Mouse (Mus musculus) limb, embryonic 14.5 days (tissue): ENCODE results near the gene Celf2. TPM values are rescaled to one million over a fixed set of nuclear protein-coding genes. Genes with fewer than 3 reads are reported as not detected.

Experiments
- ATAC-seq: fragments of 200-750 bp; cut with Nextera tagmentation; 2 replicates; pipeline ENCODE4 v1.8.0; 2017; ENCODE audit warnings: low read depth, moderate number of reproducible peaks, moderate TSS enrichment; ENCODE audit not compliant: low FRiP score
- DNase-seq: peaks from one replicate; pipeline ENCODE4 v3.0.0-alpha.2; 2015; ENCODE audit warnings: low spot score
- H3K27ac ChIP-seq: fragments of 300-500 bp; sonication (generic); replicated peaks from 2 replicates; pipeline ENCODE4 v1.5.1; 2014; ENCODE audit warnings: low read depth, mild to moderate bottlenecking, low read length, moderate library complexity, mixed read lengths
- H3K27me3 ChIP-seq: fragments of 300-500 bp; sonication (generic); 2 replicates; pipeline ENCODE4 v1.6.1; 2014; ENCODE audit warnings: low read length, mixed read lengths; ENCODE audit not compliant: control insufficient read depth, insufficient read depth
- H3K36me3 ChIP-seq: fragments of 300-500 bp; sonication (generic); 2 replicates; pipeline ENCODE4 v1.6.1; 2014; ENCODE audit warnings: mild to moderate bottlenecking, low read length, moderate library complexity, mixed read lengths; ENCODE audit not compliant: control insufficient read depth, insufficient read depth
- H3K4me1 ChIP-seq: fragments of 300-500 bp; sonication (generic); 2 replicates; pipeline ENCODE4 v1.6.1; 2014; ENCODE audit warnings: antibody characterized with exemption, low read length, mixed read lengths; ENCODE audit not compliant: control insufficient read depth, insufficient read depth
- H3K4me2 ChIP-seq: fragments of 300-500 bp; sonication (generic); replicated peaks from 2 replicates; pipeline ENCODE4 v1.6.1; 2014; ENCODE audit warnings: low read depth, mild to moderate bottlenecking, low read length, moderate library complexity; ENCODE audit not compliant: severe bottlenecking
- H3K4me3 ChIP-seq: fragments of 300-500 bp; sonication (generic); replicated peaks from 2 replicates; pipeline ENCODE4 v1.5.1; 2014; ENCODE audit warnings: low read length
- H3K9ac ChIP-seq: fragments of 300-500 bp; sonication (generic); 2 replicates; pipeline ENCODE4 v1.6.1; 2014; ENCODE audit warnings: mild to moderate bottlenecking, low read depth, low read length, moderate library complexity; ENCODE audit not compliant: severe bottlenecking
- H3K9me3 ChIP-seq: fragments of 300-500 bp; sonication (generic); 2 replicates; pipeline ENCODE4 v1.6.1; 2016; ENCODE audit warnings: low read length; ENCODE audit not compliant: control insufficient read depth
- POLR2A ChIP-seq: fragments of 200-500 bp; IDR thresholded peaks from 2 replicates; pipeline ENCODE4 v1.8.0; 2012; ENCODE audit warnings: inconsistent platforms, mild to moderate bottlenecking, moderate library complexity, borderline replicate concordance; ENCODE audit not compliant: insufficient read depth, insufficient read length; ENCODE audit errors: extremely low read depth
- WGBS: fragments of 180-500 bp; shearing (Covaris S2); extraction: QIAGEN DNeasy Blood & Tissue Kit; methylation state at CpG from one replicate; pipeline ENCODE4 v1.1.7; 2014; 5-methylcytosine and 5-hydroxymethylcytosine counted together
- polyA plus RNA-seq, 2 experiments: library from polyadenylated mRNA; depleted of rRNA in 1 of 2; stranded (reverse) in 1 of 2; unstranded in 1 of 2; fragments of >200 nt; fragmentation: Nextera tagmentation in 1 of 2; extraction: Ambion mirVana in 1 of 2; gene quantifications; 2 replicates each; pipeline versions ENCODE4 v1.2.1 to v1.2.3; 2012 to 2014

Gene Celf2
- polyA plus RNA-seq, 2 experiments = 55.3 to 75.1 TPM

- Histone ChIP-seq H3K9ac (no peak overlapping the region), H3K4me2 (no peak overlapping the region), H3K27me3 (no peaks in the 10 kb centered on the region), H3K4me3 (no peak overlapping the region), H3K36me3 (no peaks in the 10 kb centered on the region), H3K9me3 (no peaks in the 10 kb centered on the region), H3K4me1 (no peaks in the 10 kb centered on the region), H3K27ac (no peak overlapping the region)
- 76% methylated on average over 4 of the region's 4 CpGs for WGBS
- DNase-seq = no peak
- no peak for ATAC-seq
- no peak for TF ChIP-seq POLR2A
Measured at GRCm38 (mm10) chr2:6695353-6695951, 813.9 kb downstream of the Celf2 start.

- H3K9ac ChIP-seq = no peak overlapping the region
- DNase-seq (no peak), ATAC-seq (no peak)
- no peaks in the 10 kb centered on the region for H3K9me3 ChIP-seq
- H3K27me3 ChIP-seq = no peaks in the 10 kb centered on the region
- no peaks in the 10 kb centered on the region for H3K36me3 ChIP-seq
- TF ChIP-seq POLR2A = no peak
- no peak overlapping the region for H3K4me2 ChIP-seq
- no peak overlapping the region for H3K4me3 ChIP-seq
- no peaks in the 10 kb centered on the region for H3K4me1 ChIP-seq
- 90% methylated on average over 2 of the region's 2 CpGs for WGBS
- H3K27ac ChIP-seq = no peak overlapping the region
Measured at GRCm38 (mm10) chr2:6689689-6690088, 819.7 kb downstream of the Celf2 start.

- H3K27ac ChIP-seq = no peak overlapping the region
- no peak for ATAC-seq
- DNase-seq = no peak
- no peaks in the 10 kb centered on the region for H3K27me3 ChIP-seq
- H3K36me3 ChIP-seq = no peaks in the 10 kb centered on the region
- H3K9me3 ChIP-seq = no peaks in the 10 kb centered on the region
- H3K4me1 ChIP-seq = no peaks in the 10 kb centered on the region
- no peak overlapping the region for H3K4me3 ChIP-seq
- H3K4me2 ChIP-seq = no peak overlapping the region
- 100% methylated on average over 1 of the region's 1 CpGs for WGBS
- H3K9ac ChIP-seq = no peak overlapping the region
- no peak for TF ChIP-seq POLR2A
Measured at GRCm38 (mm10) chr2:6678231-6678630, 831.1 kb downstream of the Celf2 start.

GRCm38 (mm10) chr2:6677457-6677856 is 831.9 kb downstream of the Celf2 start:
- ATAC-seq (no peak), DNase-seq (no peak)
- Histone ChIP-seq H3K9ac (no peak overlapping the region), H3K9me3 (no peaks in the 10 kb centered on the region), H3K36me3 (no peaks in the 10 kb centered on the region), H3K27me3 (no peaks in the 10 kb centered on the region), H3K4me2 (no peak overlapping the region), H3K27ac (no peak overlapping the region), H3K4me3 (no peak overlapping the region), H3K4me1 (no peaks in the 10 kb centered on the region)
- TF ChIP-seq POLR2A = no peak

- ATAC-seq (no peak), DNase-seq (no peak)
- no peak for TF ChIP-seq POLR2A
- no peak overlapping the region for H3K27ac ChIP-seq
- H3K9ac ChIP-seq = no peak overlapping the region
- WGBS = 90% methylated on average over 3 of the region's 3 CpGs
- no peak overlapping the region for H3K4me2 ChIP-seq
- H3K4me1 ChIP-seq = no peaks in the 10 kb centered on the region
- no peaks in the 10 kb centered on the region for H3K36me3 ChIP-seq
- no peaks in the 10 kb centered on the region for H3K27me3 ChIP-seq
- H3K9me3 ChIP-seq = no peaks in the 10 kb centered on the region
- no peak overlapping the region for H3K4me3 ChIP-seq
Measured at GRCm38 (mm10) chr2:6674401-6674800, 835.0 kb downstream of the Celf2 start.

- 77% methylated on average over 3 of the region's 3 CpGs for WGBS
- Histone ChIP-seq H3K27ac (no peak overlapping the region), H3K9ac (no peak overlapping the region), H3K9me3 (no peaks in the 10 kb centered on the region), H3K27me3 (no peaks in the 10 kb centered on the region), H3K36me3 (no peaks in the 10 kb centered on the region), H3K4me2 (no peak overlapping the region), H3K4me1 (no peaks in the 10 kb centered on the region), H3K4me3 (no peak overlapping the region)
- ATAC-seq (no peak), DNase-seq (no peak)
- TF ChIP-seq POLR2A = no peak
Measured at GRCm38 (mm10) chr2:6673418-6673817, 835.9 kb downstream of the Celf2 start.
